Mouse (Mus musculus) A20 (cell line): ENCODE data around the gene Olfr111.
"Not testable (repeated sequence)": the region's sequence is repeated elsewhere in the genome, so short reads cannot be mapped to it uniquely, and the experiment has no call there.

Experiments used
- DNase-seq: peaks from one replicate; pipeline ENCODE4 v3.0.0-alpha.2; 2011; ENCODE audit warnings: low read depth, low spot score

Olfr111 gene

GRCm38 (mm10) chr17:37507730-37508129 lies at the start of gene Olfr111:
Gene Olfr111 (plus strand): TSS chr17:37508030.
- DNase-seq, result no peak

DNA sequence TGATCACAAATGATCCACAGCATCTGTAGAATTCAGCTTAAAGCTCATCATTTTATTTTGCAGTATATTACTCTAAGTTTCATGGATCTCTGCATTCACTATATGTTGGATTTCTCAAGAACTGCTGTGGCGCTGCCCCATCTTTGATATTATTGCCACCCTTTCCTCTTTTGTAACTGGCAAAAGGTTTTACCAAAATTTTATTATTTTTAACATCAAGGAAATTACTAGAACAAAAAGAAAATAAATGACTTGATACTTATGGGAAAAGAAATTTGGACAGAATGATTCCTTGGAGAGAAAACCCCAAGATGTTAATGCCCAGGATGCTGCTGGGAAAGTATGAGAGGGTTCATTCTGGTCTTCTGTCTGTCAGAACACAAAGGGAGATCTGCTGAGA lies 49.2 kb upstream of the Olfr111 start, which contains the start of gene Olfr109:
TSS of gene Olfr109 (plus strand) at position 301 of the 400 bp plus-strand sequence.
- DNase-seq, result no peak

- no peak for DNase-seq
Observed at GRCm38 (mm10) chr17:37483452-37483851, 24.4 kb upstream of the Olfr111 start, which contains the start of gene H2-M2. Gene H2-M2 (minus strand): TSS chr17:37483552.

- DNase-seq, result no peak
Observed at GRCm38 (mm10) chr17:37491930-37492518, 15.8 kb upstream of the Olfr111 start, which contains the start of gene Olfr110. Gene Olfr110 (plus strand): TSS chr17:37492468.

DNA sequence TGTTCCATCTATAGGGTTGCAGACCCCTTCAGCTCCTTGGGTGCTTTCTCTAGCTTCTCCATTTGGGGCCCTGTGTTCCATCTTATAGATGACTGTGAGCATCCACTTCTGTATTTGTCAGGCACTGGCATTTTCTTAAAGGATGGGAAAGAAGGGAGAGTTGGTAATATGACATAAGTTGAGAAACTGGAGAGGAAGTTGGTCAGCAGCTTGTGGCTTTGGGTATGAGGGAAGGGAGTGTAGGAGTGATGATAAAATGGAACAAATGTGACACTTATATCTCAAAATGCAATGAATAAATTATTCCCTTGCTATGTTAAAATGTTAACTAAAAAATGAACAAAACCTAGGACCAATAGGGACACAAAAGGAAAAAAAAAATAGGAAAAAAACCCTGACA lies 16.8 kb downstream of the Olfr111 start:
- not testable (repeated sequence) for DNase-seq

DNA sequence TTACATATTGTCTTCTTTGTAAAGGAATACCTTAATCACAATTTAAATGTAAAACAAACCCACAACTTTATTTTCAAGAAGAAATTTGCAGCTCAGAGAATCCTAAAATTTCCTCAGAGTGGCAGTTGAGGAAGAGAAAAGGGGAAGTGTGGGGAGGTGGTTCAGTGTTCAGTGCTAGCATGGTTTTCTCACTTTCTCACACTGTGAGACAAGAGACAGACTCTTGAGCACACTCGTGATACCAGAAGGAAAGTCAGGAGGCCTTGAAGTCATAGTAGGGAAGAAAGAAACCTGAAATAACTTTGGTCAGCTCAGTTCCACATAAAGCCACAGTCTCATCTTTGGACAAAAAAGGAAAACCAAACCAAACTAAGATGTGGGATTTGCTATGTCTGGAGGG lies 17.6 kb downstream of the Olfr111 start:
- DNase-seq, result not testable (repeated sequence)

- DNase-seq, result no peak
Observed at GRCm38 (mm10) chr17:37535173-37535572, 27.3 kb downstream of the Olfr111 start.

DNA sequence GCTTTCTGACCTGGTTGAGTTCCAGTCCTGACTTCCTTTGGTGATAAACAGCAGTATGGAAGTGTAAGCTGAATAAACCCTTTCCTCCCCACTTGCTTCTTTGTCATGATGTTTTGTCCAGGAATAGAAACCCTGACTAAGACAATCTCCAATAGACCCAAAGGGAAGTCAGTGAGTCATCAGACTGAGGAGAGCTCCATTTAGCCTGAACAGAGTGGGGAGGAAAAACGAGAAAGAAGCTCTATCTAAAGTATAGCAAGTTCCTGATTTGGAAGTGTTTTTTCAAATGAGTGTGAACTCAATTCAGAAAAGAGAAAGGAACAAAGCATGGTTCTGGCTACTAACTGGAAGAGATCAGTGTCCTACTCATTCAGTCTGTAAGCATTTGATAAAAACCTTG lies 30.6 kb downstream of the Olfr111 start:
- not testable (repeated sequence) for DNase-seq

GRCm38 (mm10) chr17:37541454-37542119 lies 33.8 kb downstream of the Olfr111 start:
- no peak for DNase-seq

DNA sequence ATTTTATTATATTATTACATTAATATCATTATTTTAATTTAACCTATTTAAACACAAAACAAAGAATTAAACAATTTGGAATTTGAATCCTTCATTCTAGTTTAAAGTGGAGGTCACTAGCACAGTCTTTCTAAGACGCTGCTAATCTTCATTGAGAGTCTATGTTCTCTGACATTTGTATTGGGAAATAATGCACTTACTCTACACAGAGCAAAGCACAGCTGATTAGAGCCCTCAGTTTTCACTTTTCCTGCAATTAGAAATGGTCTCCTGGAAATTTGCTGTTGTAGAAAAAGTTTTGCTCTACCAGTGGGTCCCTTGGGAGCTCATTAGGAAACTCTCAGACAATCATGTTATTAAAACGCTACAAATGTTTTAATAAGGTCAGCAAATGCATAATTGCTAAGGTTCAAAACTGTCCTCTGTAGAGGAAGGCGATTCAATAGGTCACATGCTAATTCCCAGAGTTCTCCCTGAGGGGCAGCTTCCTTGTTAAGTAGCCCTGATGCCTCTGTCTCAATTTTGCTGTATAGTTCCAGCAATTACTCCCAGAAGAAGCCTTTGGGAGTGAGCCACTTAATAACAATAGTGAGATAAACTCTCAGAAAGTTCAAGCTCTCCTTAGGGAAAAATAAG lies 36.1 kb downstream of the Olfr111 start:
- no peak for DNase-seq

DNA sequence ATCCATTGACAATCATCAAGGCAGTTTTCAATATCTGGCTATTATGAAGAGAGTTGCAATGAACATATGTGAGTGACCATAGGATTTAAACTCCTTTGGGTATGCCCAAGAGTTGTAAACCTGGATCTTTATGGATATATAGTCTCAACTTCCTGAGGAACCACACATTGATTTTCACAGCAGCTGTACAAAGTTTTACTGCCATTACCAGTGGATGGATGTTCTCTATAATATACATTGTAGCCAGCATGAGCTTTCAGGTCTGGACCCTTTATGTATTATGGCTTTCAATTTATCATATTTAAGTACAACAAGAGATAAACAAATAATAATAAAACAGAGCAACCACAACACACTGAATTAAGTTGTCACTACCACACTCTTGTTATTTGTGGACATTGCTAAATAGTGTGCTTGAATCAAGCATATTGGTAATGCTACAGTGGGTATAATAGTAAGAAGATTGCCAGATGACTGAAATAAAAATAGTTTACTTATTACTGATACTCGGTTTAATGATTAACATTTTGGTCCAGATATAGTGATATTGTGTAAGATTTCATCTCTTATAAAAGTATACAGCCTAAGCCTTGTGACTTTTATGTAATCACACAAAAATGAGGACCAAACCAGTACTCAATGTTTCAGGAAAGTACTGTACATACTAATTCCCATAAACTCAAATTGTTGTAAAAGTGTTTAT lies 51.2 kb downstream of the Olfr111 start:
- peak; percentile 2 for DNase-seq

DNA sequence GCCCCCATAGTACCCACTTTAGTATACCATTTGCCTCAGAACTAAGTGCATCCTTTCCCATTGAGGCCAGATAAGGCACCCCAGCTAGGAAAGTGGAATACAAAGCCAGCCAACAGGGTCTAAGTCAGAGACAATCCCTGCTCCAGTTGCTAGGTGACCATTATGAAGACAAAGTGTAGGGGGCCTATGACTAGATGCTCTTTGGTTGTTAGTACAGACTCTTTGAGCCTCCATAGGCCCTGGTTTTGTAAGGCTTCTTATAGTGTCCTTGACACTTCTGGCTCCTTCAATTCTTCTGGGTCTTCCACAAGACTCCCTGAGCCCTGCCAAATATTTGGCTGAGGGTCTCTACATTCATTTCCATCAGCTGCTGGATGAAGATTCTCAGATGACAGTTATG lies 61.5 kb downstream of the Olfr111 start, which contains the start of gene Olfr112:
TSS of gene Olfr112 (minus strand) at position 101 of the 400 bp plus-strand sequence.
- DNase-seq, result no peak

- no peak for DNase-seq
Observed at GRCm38 (mm10) chr17:37577563-37577962, 69.7 kb downstream of the Olfr111 start, which contains the start of gene Olfr113. Gene Olfr113 (minus strand): TSS chr17:37577663.
